Mouse (Mus musculus) spleen, adult 2 months (tissue): ENCODE measurements around the gene Nav2.

Experiments used
- CTCF ChIP-seq: fragments of 200-500 bp; IDR thresholded peaks from 2 replicates; pipeline ENCODE4 v1.5.1; 2011; ENCODE audit warnings: mild to moderate bottlenecking, inconsistent platforms; ENCODE audit not compliant: insufficient read depth, insufficient read length, insufficient replicate concordance; ENCODE audit errors: extremely low read depth
- POLR2A ChIP-seq: fragments of 200-500 bp; IDR thresholded peaks from 2 replicates; pipeline ENCODE4 v1.6.1; 2011; ENCODE audit warnings: low read depth, low read length, inconsistent platforms

- TF ChIP-seq POLR2A (no peak), CTCF (no peak)
These were observed 210.5 kb downstream of the Nav2 start for GRCm38 (mm10) chr7:49119016-49119415.
